Mouse (Mus musculus) B cell, adult 2 months (primary cell): ENCODE measurements around the gene Kpna4.
"Not testable (repeated sequence)": the region's sequence is repeated elsewhere in the genome, so short reads cannot be mapped to it uniquely, and the experiment has no call there.

Experiments
- DNase-seq, 2 experiments: peaks; one replicate each; pipeline ENCODE4 v3.0.0; 2022

Gene Kpna4

GRCm38 (mm10) chr3:69064005-69064404 is 62.9 kb downstream of the Kpna4 start:
- no peak for DNase-seq

GRCm38 (mm10) chr3:69062764-69063163 is 64.1 kb downstream of the Kpna4 start:
- peak; percentile 22 to 24 for DNase-seq

GRCm38 (mm10) chr3:69060672-69061071 is 66.2 kb downstream of the Kpna4 start:
- DNase-seq, result no peak

- DNase-seq, result no peak
These were observed 71.0 kb downstream of the Kpna4 start for GRCm38 (mm10) chr3:69055871-69056270.

DNA sequence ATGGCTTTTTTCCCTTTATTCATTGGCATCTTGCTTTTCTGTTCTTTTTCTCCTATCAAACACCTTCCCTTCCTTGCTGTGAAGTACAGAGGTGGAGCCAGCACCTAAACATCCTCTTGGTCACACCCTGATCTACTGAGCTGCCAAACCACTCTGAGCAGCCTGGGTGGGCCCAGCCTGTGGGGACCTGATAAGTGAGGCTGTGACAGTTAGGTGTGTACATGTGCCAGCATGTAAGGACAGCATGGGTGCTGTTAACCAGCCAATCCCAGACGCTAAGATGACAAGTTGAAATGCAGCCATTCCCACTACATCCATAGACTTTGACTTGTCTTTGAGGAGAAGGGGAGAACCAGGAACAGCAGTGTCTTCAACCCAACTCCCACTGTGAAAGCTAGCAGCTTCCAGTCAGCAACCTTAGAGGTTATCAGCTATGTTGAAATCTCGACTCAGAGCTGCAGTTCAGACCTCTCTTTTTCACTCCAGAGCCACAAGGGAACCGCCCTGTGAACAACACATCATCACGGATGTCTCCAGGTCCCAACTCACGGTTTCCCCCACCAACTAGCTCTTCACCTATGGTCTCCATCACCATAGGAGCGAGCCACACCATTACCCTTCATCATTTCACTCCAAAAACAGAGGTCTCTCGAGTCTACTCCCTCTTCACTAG is 72.0 kb downstream of the Kpna4 start:
- no peak for DNase-seq

DNA sequence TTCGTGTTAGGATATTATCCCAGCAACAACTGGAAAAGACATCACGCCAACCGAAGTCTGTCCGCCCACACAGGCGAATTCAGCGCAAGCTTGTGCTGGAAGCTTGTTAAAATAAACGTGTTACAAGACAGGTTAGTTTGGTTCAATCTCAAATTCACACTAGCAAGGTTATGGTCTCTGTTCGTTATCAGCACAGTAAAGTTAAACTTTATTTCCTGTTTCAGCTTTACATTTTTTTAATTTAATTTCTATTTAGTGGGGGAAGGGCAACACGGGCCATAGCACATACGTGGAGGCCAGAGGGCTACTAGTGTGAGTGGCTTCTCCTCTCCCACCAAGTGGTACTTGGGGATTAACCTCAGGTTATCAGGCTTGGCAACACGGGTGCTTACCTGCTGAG is 75.0 kb downstream of the Kpna4 start:
- no peak for DNase-seq

- no peak for DNase-seq
These were observed 77.9 kb downstream of the Kpna4 start for GRCm38 (mm10) chr3:69049011-69049410.

- no peak for DNase-seq
These were observed 79.2 kb downstream of the Kpna4 start for GRCm38 (mm10) chr3:69047684-69048083.

DNA sequence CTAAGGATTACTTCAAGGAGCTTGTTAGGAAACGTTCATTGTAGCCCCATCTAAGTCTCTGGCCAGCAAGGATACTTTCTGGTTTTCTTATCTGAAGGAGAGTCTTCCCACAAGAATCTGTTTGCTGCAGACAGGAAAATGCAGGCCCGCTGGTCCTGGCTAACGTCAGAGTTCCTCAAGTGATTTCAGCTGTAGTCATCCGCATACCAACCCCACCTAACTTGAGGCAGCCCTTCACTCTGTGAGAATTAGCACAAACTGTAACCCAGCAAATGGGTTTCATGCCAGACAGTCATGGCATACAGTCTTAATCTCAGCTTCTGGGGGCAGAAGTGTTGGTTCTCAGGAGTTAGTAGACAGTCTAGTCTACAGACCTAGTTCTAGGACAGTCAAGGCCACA is 80.4 kb downstream of the Kpna4 start:
- no peak for DNase-seq

- no peak for DNase-seq
These were observed 81.2 kb downstream of the Kpna4 start for GRCm38 (mm10) chr3:69045750-69046149.

DNA sequence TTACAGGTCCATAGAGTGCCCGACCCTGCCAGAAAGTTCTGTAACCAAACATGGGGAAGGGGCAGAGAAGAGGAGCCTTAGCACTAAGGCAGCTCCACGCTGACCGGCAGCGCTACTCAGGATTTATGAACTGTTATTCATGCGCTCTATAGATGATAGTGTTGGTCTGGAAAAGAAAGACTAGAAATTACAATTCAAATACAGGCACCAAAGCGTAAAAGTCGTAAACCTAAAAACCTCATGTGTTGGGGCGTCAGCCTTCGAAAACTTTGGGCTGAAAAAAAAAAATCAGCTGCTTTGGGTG is 81.6 kb downstream of the Kpna4 start:
- no peak for DNase-seq

DNA sequence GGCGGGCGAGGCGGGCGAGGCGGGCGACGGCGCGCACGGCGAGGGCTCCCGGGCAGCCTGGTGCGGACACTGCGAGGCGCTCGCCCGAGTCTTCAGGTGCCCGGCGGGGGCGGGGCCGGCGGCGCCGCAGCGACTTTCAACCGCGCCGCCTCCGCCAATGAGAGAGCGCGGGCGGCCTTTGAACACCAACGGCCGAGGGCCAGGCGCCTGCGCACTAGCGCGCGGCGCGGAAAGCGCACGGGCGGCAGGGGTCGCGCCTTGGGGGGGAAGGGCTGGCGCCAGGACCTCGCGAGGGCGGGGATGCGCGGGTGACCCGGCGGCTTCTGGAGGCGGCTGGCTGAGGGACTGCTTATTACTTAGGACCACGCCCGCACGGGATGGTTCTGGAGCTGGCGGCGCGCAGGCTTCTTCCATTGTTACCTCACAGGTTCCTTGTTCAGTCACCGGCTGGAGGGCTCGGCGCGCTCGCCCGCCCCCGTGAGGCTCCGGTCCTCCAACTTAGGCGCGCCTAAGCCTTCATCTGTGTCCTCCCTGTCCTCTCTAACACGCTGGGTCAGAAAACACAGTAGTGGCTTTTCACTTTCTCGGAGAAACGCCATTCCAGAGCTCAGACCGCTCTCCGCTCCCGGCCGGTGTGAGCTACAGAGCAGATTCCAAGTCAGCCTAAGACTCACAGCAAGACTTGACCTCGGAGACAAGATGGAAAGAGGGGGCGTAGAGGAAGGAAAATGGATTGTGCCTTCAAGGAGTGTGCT is 82.1 kb downstream of the Kpna4 start, which contains the start of gene Trim59:
Trim59 (minus strand) TSS at position 111 of the 755 bp plus-strand sequence.
- peak; percentile 87 to 91 for DNase-seq

GRCm38 (mm10) chr3:69044167-69044591 is 82.7 kb downstream of the Kpna4 start:
- DNase-seq, result no peak

DNA sequence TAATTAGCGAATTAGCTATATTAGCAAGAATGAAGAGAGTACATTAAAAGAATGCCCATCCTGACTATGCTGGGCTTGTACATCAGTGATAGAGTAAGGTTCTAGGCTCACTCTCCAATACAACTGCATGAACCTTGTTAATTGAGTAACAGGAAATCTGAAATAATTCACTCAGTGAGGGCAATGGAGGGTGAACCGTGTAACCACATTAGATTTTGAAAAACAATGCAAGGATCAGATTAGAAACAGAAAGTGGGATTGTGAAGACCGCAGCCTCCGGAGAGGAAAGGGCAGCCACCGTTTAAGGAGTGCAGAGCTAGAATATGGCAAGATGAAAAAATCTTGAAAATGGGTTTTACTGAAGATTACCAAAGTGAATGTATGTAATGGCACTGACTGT is 85.6 kb downstream of the Kpna4 start:
- peak; percentile 59 to 70 for DNase-seq

DNA sequence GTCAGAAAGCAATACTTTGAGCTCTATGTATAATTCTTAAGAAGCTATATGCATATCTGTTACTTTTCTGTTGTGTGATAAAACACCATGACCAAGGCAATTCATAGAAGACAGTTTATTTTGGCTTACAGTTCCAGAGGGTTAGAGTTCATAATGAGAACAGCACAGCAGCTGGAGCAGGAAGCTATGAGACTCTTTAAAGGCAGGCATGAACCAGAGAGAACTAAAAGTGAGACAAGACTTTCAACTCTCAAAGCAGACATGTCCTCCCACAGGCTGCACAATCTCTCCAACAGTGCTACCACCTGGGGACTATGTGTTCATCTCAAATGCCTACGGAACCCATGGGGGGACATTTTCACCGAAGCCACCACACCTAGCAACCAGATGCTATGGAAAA is 86.8 kb downstream of the Kpna4 start:
- DNase-seq, result no peak

- peak in 1 of 2 experiments; percentile 26 for DNase-seq
These were observed 100.7 kb downstream of the Kpna4 start for GRCm38 (mm10) chr3:69026133-69026783.

DNA sequence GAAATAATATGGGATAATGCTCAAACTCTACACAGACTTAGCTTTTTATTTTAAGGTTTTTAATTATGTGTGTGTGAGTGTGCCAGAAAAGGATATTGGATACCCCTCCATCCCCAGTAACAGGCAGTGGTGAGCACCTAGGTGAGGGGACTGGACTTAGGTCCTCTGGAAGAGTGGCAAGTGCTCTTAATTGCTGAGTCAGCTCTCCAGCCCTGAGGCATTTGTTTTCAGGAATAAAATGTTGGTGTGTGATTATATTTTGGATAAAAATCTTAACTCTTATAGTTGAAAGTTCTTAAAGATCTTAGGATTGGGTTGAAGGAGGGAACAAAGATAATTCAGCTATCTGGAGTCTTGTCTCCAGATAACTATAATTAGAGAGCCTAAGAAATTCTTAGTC is 106.1 kb downstream of the Kpna4 start:
- no peak for DNase-seq

DNA sequence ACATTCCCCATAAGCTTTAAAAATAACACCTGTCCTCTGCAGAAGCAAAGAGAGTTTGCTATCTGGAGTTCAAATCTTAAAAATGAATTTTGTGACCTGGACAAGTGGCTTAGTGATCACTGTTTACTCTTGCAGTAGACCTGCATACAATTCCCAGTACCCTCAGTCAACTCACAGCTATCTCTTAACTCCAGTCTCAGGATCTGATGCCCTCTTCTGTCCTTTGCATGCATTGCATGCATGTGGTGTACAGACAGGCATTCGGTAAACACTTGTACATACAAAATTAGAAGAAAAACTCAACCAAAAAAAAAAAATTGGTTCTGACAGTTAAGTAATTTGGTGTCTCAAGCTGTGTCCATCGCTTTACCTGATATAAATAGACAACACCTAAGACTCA is 106.6 kb downstream of the Kpna4 start:
- DNase-seq, result peak in 1 of 2 experiments; percentile 31

GRCm38 (mm10) chr3:69018635-69019034 is 108.3 kb downstream of the Kpna4 start:
- DNase-seq, result not testable (repeated sequence)

- DNase-seq, result peak; percentile 65 to 73
These were observed 109.7 kb downstream of the Kpna4 start for GRCm38 (mm10) chr3:69017181-69017580.
